Mouse (Mus musculus) heart, postnatal 0 days (tissue): ENCODE results near the gene Rere. TPM values are rescaled to one million over a fixed set of nuclear protein-coding genes. Genes with fewer than 3 reads are reported as not detected.

ENCODE experiments used
- ATAC-seq: fragments of 200-750 bp; cut with Nextera tagmentation; 2 replicates; pipeline ENCODE4 v1.8.0; 2017; ENCODE audit warnings: low read depth, moderate number of reproducible peaks, moderate library complexity; ENCODE audit not compliant: insufficient read depth
- DNase-seq: peaks from one replicate; pipeline ENCODE4 v3.0.0-alpha.2; 2016; ENCODE audit warnings: low spot score
- H3K27ac ChIP-seq: fragments of 300-500 bp; sonication (generic); 2 replicates; pipeline ENCODE4 v1.5.1; 2014; ENCODE audit warnings: low read depth, mild to moderate bottlenecking
- H3K27me3 ChIP-seq: fragments of 300-500 bp; sonication (generic); 2 replicates; pipeline ENCODE4 v1.6.1; 2014; ENCODE audit warnings: low read length, mixed read lengths; ENCODE audit not compliant: control insufficient read depth, insufficient read depth
- H3K36me3 ChIP-seq: fragments of 300-500 bp; sonication (generic); replicated peaks from 2 replicates; pipeline ENCODE4 v1.6.1; 2014; ENCODE audit warnings: low read length, mixed read lengths; ENCODE audit not compliant: control insufficient read depth, insufficient read depth
- H3K4me1 ChIP-seq: fragments of 300-500 bp; sonication (generic); 2 replicates; pipeline ENCODE4 v1.6.1; 2014; ENCODE audit warnings: antibody characterized with exemption; ENCODE audit not compliant: control insufficient read depth, insufficient read depth
- H3K4me2 ChIP-seq: fragments of 300-500 bp; sonication (generic); 2 replicates; pipeline ENCODE4 v1.6.1; 2014; ENCODE audit warnings: low read depth, mild to moderate bottlenecking, low read length, moderate library complexity
- H3K4me3 ChIP-seq: fragments of 300-500 bp; sonication (generic); 2 replicates; pipeline ENCODE4 v1.5.1; 2014; ENCODE audit warnings: low read depth, low read length
- H3K9ac ChIP-seq: fragments of 300-500 bp; sonication (generic); replicated peaks from 2 replicates; pipeline ENCODE4 v1.6.1; 2014; ENCODE audit warnings: low read depth, low read length, mixed read lengths
- H3K9me3 ChIP-seq: fragments of 300-500 bp; sonication (generic); replicated peaks from 2 replicates; pipeline ENCODE4 v1.6.1; 2016; ENCODE audit warnings: low read length; ENCODE audit not compliant: control insufficient read depth
- CTCF ChIP-seq: IDR thresholded peaks from 2 replicates; pipeline ENCODE4 v1.5.1; 2016; ENCODE audit warnings: antibody characterized with exemption, control low read depth, low read depth
- EP300 ChIP-seq: IDR thresholded peaks from 2 replicates; pipeline ENCODE4 v1.6.1; 2016; ENCODE audit warnings: antibody characterized with exemption, low read depth
- WGBS: fragments of 180-500 bp; shearing (Covaris S2); extraction: QIAGEN DNeasy Blood & Tissue Kit; methylation state at CpG from one replicate; pipeline ENCODE4 v1.1.7; 2014; 5-methylcytosine and 5-hydroxymethylcytosine counted together
- polyA plus RNA-seq: library from polyadenylated mRNA; unstranded; fragments of >200 nt; fragmentation: Nextera tagmentation; extraction: Ambion mirVana; gene quantifications from 2 replicates; pipeline ENCODE4 v1.2.1, GENCODE M21; 2015
- total RNA-seq: library from RNA; depleted of rRNA; stranded (reverse); fragments of >200 nt; gene quantifications from 2 replicates; pipeline ENCODE4 v1.2.3, GENCODE M21; 2014; ENCODE audit warnings: low replicate concordance

Rere gene
- total and polyA plus RNA-seq, 2 experiments from 2014 or later: 14.6 to 17.9 TPM

DNA sequence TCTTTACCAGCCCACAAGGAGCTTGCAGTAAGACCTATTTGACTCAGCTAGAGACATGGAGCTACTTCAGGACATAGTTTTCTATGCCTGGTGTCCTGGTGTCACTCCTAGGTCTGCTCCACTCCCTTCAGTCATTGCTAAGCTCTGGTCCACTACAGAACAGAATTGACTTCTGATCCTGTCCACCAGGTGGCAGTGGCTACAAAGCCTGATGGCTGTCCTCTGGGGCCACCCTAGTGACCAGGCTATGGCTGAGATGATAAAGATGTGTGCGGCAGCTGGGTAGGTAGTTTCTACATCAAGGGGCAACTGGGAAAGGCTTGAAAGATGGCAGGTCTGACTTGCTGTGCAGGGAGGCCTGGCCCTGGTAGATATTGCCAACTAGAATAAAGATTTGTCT is 344.0 kb downstream of the Rere start:
- peak; percentile 80 for ATAC-seq
- Histone ChIP-seq H3K4me3 (no peak overlapping the region), H3K27ac (no peak overlapping the region), H3K4me1 (no peaks in the 10 kb centered on the region), H3K36me3 (peaks cover 14% of the 10 kb centered on the region), H3K4me2 (no peak overlapping the region), H3K27me3 (no peaks in the 10 kb centered on the region), H3K9ac (no peak overlapping the region), H3K9me3 (no peaks in the 10 kb centered on the region)
- whole genome bisulfite sequencing: 23% methylated on average over 1 of the region's 1 CpGs
- DNase-seq: peak; percentile 54
- TF ChIP-seq EP300 (no peak), CTCF (peak; percentile 88)

- Histone ChIP-seq H3K9ac (no peak overlapping the region), H3K9me3 (no peaks in the 10 kb centered on the region), H3K27ac (no peak overlapping the region), H3K4me1 (no peaks in the 10 kb centered on the region), H3K4me2 (no peak overlapping the region), H3K4me3 (no peak overlapping the region), H3K27me3 (no peaks in the 10 kb centered on the region), H3K36me3 (peaks cover 10% of the 10 kb centered on the region)
- peak; percentile 81 for TF ChIP-seq CTCF
- no peak for TF ChIP-seq EP300
- peak; percentile 27 for DNase-seq
- no peak for ATAC-seq
- WGBS: 46% methylated on average over 6 of the region's 6 CpGs
Measured at GRCm38 (mm10) chr4:150625951-150626732, 344.7 kb downstream of the Rere start.

- H3K27me3 ChIP-seq: no peaks in the 10 kb centered on the region
- WGBS: 63% methylated on average over 11 of the region's 11 CpGs
- ATAC-seq: no peak
- no peaks in the 10 kb centered on the region for H3K36me3 ChIP-seq
- TF ChIP-seq EP300: no peak
- no peak for TF ChIP-seq CTCF
- H3K27ac ChIP-seq: no peak overlapping the region
- no peak overlapping the region for H3K4me2 ChIP-seq
- H3K9ac ChIP-seq: no peak overlapping the region
- DNase-seq: no peak
- no peaks in the 10 kb centered on the region for H3K4me1 ChIP-seq
- H3K9me3 ChIP-seq: no peaks in the 10 kb centered on the region
- no peak overlapping the region for H3K4me3 ChIP-seq
Measured at GRCm38 (mm10) chr4:150629266-150629665, 347.8 kb downstream of the Rere start.

- WGBS: 75% methylated on average over 10 of the region's 10 CpGs
- Histone ChIP-seq H3K9ac (no peak overlapping the region), H3K4me3 (no peak overlapping the region), H3K9me3 (no peaks in the 10 kb centered on the region), H3K27me3 (no peaks in the 10 kb centered on the region), H3K4me1 (no peaks in the 10 kb centered on the region), H3K27ac (no peak overlapping the region), H3K36me3 (no peaks in the 10 kb centered on the region), H3K4me2 (no peak overlapping the region)
- no peak for DNase-seq
- no peak for ATAC-seq
- TF ChIP-seq CTCF: no peak
- TF ChIP-seq EP300: no peak
Measured at GRCm38 (mm10) chr4:150635568-150635967, 354.1 kb downstream of the Rere start.

- no peak overlapping the region for H3K27ac ChIP-seq
- DNase-seq (no peak), ATAC-seq (no peak)
- no peaks in the 10 kb centered on the region for H3K27me3 ChIP-seq
- H3K36me3 ChIP-seq: no peaks in the 10 kb centered on the region
- H3K4me3 ChIP-seq: no peak overlapping the region
- H3K4me1 ChIP-seq: no peaks in the 10 kb centered on the region
- H3K9ac ChIP-seq: no peak overlapping the region
- no peak for TF ChIP-seq CTCF
- H3K4me2 ChIP-seq: no peak overlapping the region
- no peaks in the 10 kb centered on the region for H3K9me3 ChIP-seq
- WGBS: 79% methylated on average over 6 of the region's 6 CpGs
Measured at GRCm38 (mm10) chr4:150636635-150637034, 355.2 kb downstream of the Rere start.

DNA sequence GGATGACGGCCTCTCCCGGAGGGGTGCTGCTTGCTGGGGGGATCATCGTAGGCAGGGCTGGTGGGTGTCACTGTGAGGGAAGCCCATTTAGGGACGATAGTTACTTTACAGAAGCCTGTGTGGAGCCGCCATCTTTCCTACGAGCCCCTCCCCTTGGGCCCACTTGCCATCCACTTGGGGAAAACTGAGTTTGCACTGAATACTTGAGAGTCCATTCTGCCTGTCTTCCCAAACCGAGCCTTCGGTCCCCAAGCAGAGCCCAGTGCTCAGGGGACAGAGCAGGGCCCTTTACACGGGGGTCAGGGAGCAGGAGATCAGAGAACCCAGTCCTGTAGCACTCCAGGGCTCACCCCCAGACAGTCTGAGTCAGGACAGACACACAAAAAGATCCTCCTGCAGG is 362.9 kb downstream of the Rere start:
- Histone ChIP-seq H3K4me1 (no peaks in the 10 kb centered on the region), H3K36me3 (no peaks in the 10 kb centered on the region), H3K9me3 (no peaks in the 10 kb centered on the region), H3K27me3 (no peaks in the 10 kb centered on the region), H3K4me3 (no peak overlapping the region), H3K27ac (no peak overlapping the region), H3K4me2 (no peak overlapping the region), H3K9ac (no peak overlapping the region)
- TF ChIP-seq CTCF (no peak), EP300 (no peak)
- WGBS: 85% methylated on average over 9 of the region's 9 CpGs
- DNase-seq: no peak
- ATAC-seq: no peak
